Mouse (Mus musculus) neural tube, embryonic 13.5 days (tissue): ENCODE measurements around the gene Clpp. TPM values are rescaled to one million over a fixed set of nuclear protein-coding genes. Genes with fewer than 3 reads are reported as not detected.

ENCODE experiments used
- ATAC-seq: fragments of 200-750 bp; cut with Nextera tagmentation; 2 replicates; pipeline ENCODE4 v1.8.0; 2017; ENCODE audit warnings: low read depth, mild to moderate bottlenecking, moderate TSS enrichment, moderate library complexity
- H3K27ac ChIP-seq: fragments of 300-500 bp; sonication (generic); replicated peaks from 2 replicates; pipeline ENCODE4 v1.5.1; 2015; ENCODE audit warnings: moderate library complexity, mild to moderate bottlenecking, inconsistent platforms
- H3K27me3 ChIP-seq: fragments of 300-500 bp; sonication (generic); 2 replicates; pipeline ENCODE4 v1.6.1; 2015; ENCODE audit warnings: mild to moderate bottlenecking, inconsistent platforms
- H3K36me3 ChIP-seq: fragments of 300-500 bp; sonication (generic); 2 replicates; pipeline ENCODE4 v1.6.1; 2015; ENCODE audit warnings: mild to moderate bottlenecking, inconsistent platforms
- H3K4me1 ChIP-seq: fragments of 300-500 bp; sonication (generic); replicated peaks from 2 replicates; pipeline ENCODE4 v1.6.1; 2015; ENCODE audit warnings: inconsistent platforms
- H3K4me2 ChIP-seq: fragments of 300-500 bp; sonication (generic); 2 replicates; pipeline ENCODE4 v1.6.1; 2015; ENCODE audit warnings: inconsistent platforms, mild to moderate bottlenecking, moderate library complexity
- H3K4me3 ChIP-seq: fragments of 300-500 bp; sonication (generic); 2 replicates; pipeline ENCODE4 v1.5.1; 2015; ENCODE audit warnings: mild to moderate bottlenecking, inconsistent platforms
- H3K9ac ChIP-seq: fragments of 300-500 bp; sonication (generic); 2 replicates; pipeline ENCODE4 v1.6.1; 2015; ENCODE audit warnings: moderate library complexity, mild to moderate bottlenecking, inconsistent platforms
- H3K9me3 ChIP-seq: fragments of 300-500 bp; sonication (generic); 2 replicates; pipeline ENCODE4 v1.6.1; 2016; ENCODE audit warnings: inconsistent platforms
- WGBS: fragments of 180-500 bp; shearing (Covaris S2); methylation state at CpG from one replicate; pipeline ENCODE4 v1.1.7; 2015; 5-methylcytosine and 5-hydroxymethylcytosine counted together
- polyA plus RNA-seq: library from polyadenylated mRNA; unstranded; fragments of >200 nt; fragmentation: Nextera tagmentation; extraction: Ambion mirVana; gene quantifications from 2 replicates; pipeline ENCODE4 v1.2.1, GENCODE M21; 2015

Clpp gene
- polyA plus RNA-seq, 1 experiment from 2014 or later, result 161 TPM

DNA sequence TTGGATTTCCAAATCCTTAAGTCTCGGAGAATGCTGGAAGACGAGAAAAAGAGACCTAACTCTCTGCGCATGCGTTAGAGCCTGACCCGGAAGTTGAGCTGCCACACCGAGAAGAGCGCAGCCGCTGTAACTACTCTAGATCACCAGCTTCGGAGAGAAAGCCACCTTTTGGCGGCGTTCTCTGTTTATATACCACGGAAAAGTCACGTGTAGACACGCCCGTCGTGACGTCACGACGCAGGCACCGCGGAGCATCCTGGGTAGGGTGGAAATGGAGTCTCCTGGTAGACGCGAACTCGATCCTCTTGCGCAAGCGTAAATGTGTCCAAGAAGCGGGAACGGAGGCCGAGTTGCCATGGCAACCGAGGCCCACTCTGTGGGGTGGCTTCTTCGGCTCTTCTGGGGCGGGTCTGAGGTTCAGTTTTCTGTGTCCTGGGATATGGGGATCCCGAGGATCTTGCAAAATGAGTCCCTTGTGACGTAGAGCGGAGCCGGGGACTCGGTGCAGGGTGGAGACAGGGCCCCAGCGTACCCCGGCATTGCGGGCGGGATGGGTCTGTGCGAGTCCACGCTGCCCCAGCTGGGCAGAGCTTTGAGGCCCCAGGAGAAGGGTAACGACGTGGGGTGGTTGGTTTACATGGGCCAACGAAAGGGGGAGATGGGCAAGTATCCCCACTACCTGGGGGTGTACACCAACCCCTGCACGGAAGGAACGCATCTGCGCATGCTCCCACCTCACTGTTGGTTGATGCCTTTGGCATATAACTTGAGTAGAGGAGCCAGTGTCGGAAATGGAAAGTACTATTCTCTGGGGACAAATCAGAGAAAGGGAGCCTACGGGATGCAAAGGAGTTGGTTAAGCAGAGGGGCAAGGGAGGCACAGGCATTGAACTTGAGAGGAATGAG is 21.4 kb downstream of the Clpp start, which contains the start of the genes Gtf2f1 and Gm17949:
Gene Gtf2f1 (minus strand): TSS at position 53 of the 906 bp plus-strand sequence.
Gene Gm17949 (plus strand): TSS at position 234 of the 906 bp plus-strand sequence.
- peak within 1 kb of the TSS; percentile 97 for H3K27ac ChIP-seq
- peak within 1 kb of the TSS; percentile 96 for H3K4me2 ChIP-seq
- H3K27me3 ChIP-seq, result no peaks in the 10 kb centered on the region
- peak within 1 kb of the TSS; percentile 90 for H3K9ac ChIP-seq
- H3K9me3 ChIP-seq, result no peaks in the 10 kb centered on the region
- peaks cover 26% of the 10 kb centered on the region for H3K4me1 ChIP-seq
- peak within 1 kb of the TSS; percentile 82 for H3K4me3 ChIP-seq
- ATAC-seq, result peak; percentile 91
- WGBS, result under 1% methylated on average over 51 of the region's 51 CpGs
- H3K36me3 ChIP-seq, result peaks cover 31% of the 10 kb centered on the region

DNA sequence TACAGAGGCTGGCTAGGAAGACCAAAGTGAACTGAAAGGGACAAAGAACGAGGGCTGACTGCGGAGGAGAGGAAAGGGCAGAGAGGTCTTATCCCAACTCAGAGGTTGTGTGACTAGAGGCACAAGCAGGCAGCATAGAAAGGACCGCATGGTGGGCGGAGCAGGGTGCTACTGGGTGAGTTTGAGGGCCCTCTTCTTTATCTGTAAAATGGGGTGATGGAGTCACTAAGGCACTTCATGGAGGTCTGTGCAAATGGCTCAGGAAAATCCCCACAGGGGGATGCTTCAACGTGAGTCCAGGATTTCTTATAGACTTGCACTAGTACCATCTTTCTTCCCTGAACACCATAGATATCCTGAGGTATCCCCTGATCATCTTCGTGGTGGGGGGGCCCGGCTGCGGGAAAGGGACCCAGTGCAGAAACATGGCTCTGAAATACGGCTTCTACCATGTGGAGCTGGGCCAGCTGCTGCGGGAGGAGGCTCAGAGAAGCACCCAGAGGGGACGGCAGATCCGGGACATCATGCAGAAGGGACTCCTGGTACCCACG is 22.2 kb downstream of the Clpp start:
- ATAC-seq, result no peak
- peak overlapping the region; percentile 85 for H3K9ac ChIP-seq
- H3K4me3 ChIP-seq, result peak overlapping the region; percentile 82
- 69% methylated on average over 13 of the region's 13 CpGs for WGBS
- no peaks in the 10 kb centered on the region for H3K27me3 ChIP-seq
- H3K4me2 ChIP-seq, result peak overlapping the region; percentile 80
- peaks cover 26% of the 10 kb centered on the region for H3K4me1 ChIP-seq
- peaks cover 23% of the 10 kb centered on the region for H3K36me3 ChIP-seq
- H3K9me3 ChIP-seq, result no peaks in the 10 kb centered on the region
- H3K27ac ChIP-seq, result peak overlapping the region; percentile 97

DNA sequence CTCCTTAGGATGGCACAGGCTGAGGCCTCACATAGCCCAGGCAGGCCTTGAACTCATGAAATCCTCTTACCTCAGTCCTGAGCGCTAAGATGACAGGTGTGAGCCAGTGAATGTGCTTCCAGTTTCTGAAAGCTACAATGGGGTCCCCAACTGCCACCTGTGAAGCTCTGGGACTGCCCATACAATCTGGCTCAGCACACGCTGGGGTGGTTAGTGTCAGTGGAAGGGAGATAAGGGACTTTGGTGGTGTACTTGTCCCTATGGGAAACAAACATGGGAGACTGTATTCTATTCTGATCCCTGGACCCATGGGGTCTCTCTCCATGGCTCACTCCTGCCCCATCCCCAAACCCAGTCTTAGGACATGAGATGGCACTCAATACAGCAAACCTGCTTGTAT is 29.6 kb downstream of the Clpp start:
- Histone ChIP-seq H3K9ac (no peak overlapping the region), H3K4me2 (no peak overlapping the region), H3K27me3 (no peaks in the 10 kb centered on the region), H3K4me3 (no peak overlapping the region), H3K27ac (no peak overlapping the region), H3K4me1 (no peaks in the 10 kb centered on the region), H3K9me3 (no peaks in the 10 kb centered on the region), H3K36me3 (peaks cover 53% of the 10 kb centered on the region)
- 86% methylated on average over 2 of the region's 2 CpGs for WGBS
- no peak for ATAC-seq

DNA sequence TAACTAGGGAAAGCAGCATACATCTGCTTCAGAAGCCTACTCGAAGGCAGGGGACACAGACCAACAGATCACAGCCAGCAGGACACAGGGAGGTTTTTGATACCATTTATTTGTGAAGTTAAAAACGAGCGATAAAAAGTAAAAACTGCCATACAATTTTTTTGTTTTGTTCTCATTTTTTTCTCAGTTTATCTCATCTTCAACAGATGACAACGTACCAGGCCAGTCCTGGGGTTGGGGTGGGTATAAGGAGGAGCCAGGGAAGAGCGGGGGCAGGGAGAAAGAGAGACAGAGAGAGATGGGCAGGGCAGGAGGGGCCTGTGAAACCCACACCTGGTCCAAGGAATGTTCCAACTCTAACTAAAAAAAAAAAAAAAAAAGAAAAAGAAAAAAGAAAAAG is 30.9 kb downstream of the Clpp start:
- Histone ChIP-seq H3K36me3 (peaks cover 66% of the 10 kb centered on the region), H3K9me3 (no peaks in the 10 kb centered on the region), H3K4me2 (no peak overlapping the region), H3K27ac (no peak overlapping the region), H3K9ac (no peak overlapping the region), H3K27me3 (no peaks in the 10 kb centered on the region), H3K4me1 (no peaks in the 10 kb centered on the region), H3K4me3 (no peak overlapping the region)
- ATAC-seq, result no peak
- 92% methylated on average over 5 of the region's 5 CpGs for WGBS

DNA sequence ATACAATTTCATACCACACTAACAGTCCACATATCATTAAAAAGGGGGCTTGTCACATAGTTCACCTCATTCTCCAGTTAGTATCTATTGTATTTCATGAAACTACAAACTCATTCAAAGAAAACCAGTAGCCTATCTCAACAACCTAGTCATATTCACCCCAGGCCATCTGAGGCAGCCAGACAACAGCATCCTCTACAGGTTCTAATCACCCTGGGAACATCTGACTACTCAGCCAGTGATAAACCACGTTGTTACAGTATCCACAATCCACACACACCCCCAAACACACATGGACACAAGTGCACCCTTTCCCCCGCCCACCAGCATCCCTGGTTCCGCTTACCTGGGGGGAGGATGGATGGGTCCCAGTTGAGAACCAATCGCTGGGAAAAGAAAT is 37.4 kb downstream of the Clpp start:
- Histone ChIP-seq H3K9ac (no peak overlapping the region), H3K4me1 (peaks cover 24% of the 10 kb centered on the region), H3K4me2 (no peak overlapping the region), H3K36me3 (peaks cover 63% of the 10 kb centered on the region), H3K4me3 (no peak overlapping the region), H3K27me3 (no peaks in the 10 kb centered on the region), H3K9me3 (no peaks in the 10 kb centered on the region), H3K27ac (no peak overlapping the region)
- 87% methylated on average over 4 of the region's 4 CpGs for whole genome bisulfite sequencing
- no peak for ATAC-seq

DNA sequence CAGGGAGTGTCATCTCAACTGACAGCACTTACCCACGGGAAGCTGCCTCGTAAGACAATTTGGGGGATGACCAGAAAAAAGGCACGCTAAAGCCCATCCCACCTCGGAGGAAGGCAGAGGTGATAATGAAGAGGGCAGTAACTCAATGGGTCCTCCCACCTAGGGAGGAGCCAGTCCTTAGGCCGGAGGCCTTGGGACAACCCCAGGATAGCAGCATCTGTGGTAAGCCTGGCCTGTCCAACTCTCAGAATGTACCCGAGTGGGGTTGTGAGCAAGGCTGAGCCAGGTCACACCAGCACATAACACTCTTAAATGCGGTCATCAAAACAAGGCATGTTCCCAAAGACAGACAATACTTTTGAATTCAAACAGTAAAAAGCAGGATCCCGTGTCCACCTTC is 39.6 kb downstream of the Clpp start:
- peaks cover 41% of the 10 kb centered on the region for H3K36me3 ChIP-seq
- peaks cover 29% of the 10 kb centered on the region for H3K4me1 ChIP-seq
- WGBS, result 43% methylated on average over 8 of the region's 8 CpGs
- H3K27ac ChIP-seq, result no peak overlapping the region
- H3K4me2 ChIP-seq, result peak overlapping the region; percentile 98
- no peaks in the 10 kb centered on the region for H3K9me3 ChIP-seq
- peak overlapping the region; percentile 99 for H3K9ac ChIP-seq
- ATAC-seq, result no peak
- peak overlapping the region; percentile 92 for H3K4me3 ChIP-seq
- H3K27me3 ChIP-seq, result no peaks in the 10 kb centered on the region

- Histone ChIP-seq H3K27ac (peak within 1 kb of the TSS; percentile 97), H3K9me3 (no peaks in the 10 kb centered on the region), H3K4me2 (peak within 1 kb of the TSS; percentile 98), H3K27me3 (no peaks in the 10 kb centered on the region), H3K4me3 (peak within 1 kb of the TSS; percentile 92), H3K4me1 (peaks cover 29% of the 10 kb centered on the region), H3K9ac (peak within 1 kb of the TSS; percentile 99), H3K36me3 (peaks cover 27% of the 10 kb centered on the region)
- WGBS, result under 1% methylated on average over 82 of the region's 99 CpGs
- ATAC-seq, result no peak
These were observed 41.0 kb downstream of the Clpp start, which contains the start of gene Khsrp for GRCm38 (mm10) chr17:57030931-57031660. TSS of gene Khsrp (minus strand) at chr17:57031522.

- H3K9me3 ChIP-seq, result no peaks in the 10 kb centered on the region
These were observed 41.7 kb downstream of the Clpp start for GRCm38 (mm10) chr17:57031661-57032420.

GRCm38 (mm10) chr17:57032854-57033253 is 42.7 kb downstream of the Clpp start:
- peaks cover 3% of the 10 kb centered on the region for H3K27me3 ChIP-seq
- peaks cover 10% of the 10 kb centered on the region for H3K36me3 ChIP-seq
- peak overlapping the region; percentile 90; the same call in 1 of the 2 replicates for H3K27ac ChIP-seq
- peaks cover 29% of the 10 kb centered on the region for H3K4me1 ChIP-seq
- H3K4me3 ChIP-seq, result peak overlapping the region; percentile 45
- no peaks in the 10 kb centered on the region for H3K9me3 ChIP-seq
- no peak overlapping the region for H3K9ac ChIP-seq
- ATAC-seq, result no peak
- H3K4me2 ChIP-seq, result peak overlapping the region; percentile 68; the same call in 1 of the 2 replicates
- WGBS, result 87% methylated on average over 4 of the region's 4 CpGs

More at GRCm38 (mm10) chr17:57031661-57032420, 41.7 kb downstream of the Clpp start:
- H3K9ac ChIP-seq, result peak overlapping the region; percentile 67
- no peaks in the 10 kb centered on the region; the same call in 1 of the 2 replicates for H3K27me3 ChIP-seq
- ATAC-seq, result peak; percentile 99
- 1% methylated on average over 38 of the region's 38 CpGs for WGBS
- H3K4me3 ChIP-seq, result peak overlapping the region; percentile 92
- H3K36me3 ChIP-seq, result peaks cover 20% of the 10 kb centered on the region
- peak overlapping the region; percentile 68 for H3K4me2 ChIP-seq
- peak overlapping the region; percentile 90 for H3K27ac ChIP-seq
- H3K4me1 ChIP-seq, result peaks cover 29% of the 10 kb centered on the region

DNA sequence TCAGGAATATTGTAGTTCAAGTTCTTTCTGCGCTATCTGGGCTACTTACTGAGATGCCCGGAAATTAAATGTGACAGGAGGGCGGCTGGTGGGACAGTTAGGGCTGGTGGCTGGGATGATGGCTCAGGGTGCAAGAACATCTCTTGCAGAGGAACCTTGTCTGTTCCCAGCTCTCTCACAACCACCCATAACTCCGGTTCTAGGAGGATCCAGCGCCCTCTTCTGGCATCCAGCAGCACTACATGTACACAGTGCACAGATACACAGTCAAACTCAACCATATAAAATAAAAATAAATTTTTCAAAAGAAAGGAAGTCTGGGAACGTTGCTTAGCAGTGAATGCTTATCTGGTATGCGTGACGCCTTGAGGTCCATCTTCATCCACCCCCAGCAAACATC is 48.9 kb downstream of the Clpp start:
- ATAC-seq, result no peak
- WGBS, result 42% methylated on average over 8 of the region's 8 CpGs
- H3K36me3 ChIP-seq, result no peaks in the 10 kb centered on the region

DNA sequence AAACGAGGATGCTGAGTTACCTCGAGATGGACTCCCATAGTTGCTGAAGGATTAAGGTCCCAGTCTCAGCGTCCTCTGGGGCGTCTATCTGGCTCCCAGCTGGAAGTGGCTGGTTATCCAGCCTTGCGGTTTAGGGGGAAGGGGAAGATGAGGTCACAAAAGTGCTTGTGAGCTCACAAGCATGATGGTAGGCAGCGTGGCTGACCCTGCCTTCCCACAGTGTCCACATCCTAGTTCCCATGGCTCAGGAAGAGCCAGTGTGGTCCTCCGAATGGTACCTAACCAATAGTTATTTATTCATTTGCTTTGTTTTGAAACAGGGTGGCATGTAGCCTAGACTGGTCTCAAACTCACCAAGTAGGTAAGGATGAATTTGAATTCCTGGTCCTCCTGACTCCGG is 51.4 kb downstream of the Clpp start, which contains the start of gene Slc25a41:
Gene Slc25a41 (minus strand): TSS at position 101 of the 400 bp plus-strand sequence.
- H3K9ac ChIP-seq, result no peak within 1 kb of the TSS
- H3K27me3 ChIP-seq, result peaks cover 22% of the 10 kb centered on the region
- no peak within 1 kb of the TSS for H3K4me3 ChIP-seq
- no peak for ATAC-seq
- H3K9me3 ChIP-seq, result no peaks in the 10 kb centered on the region
- 75% methylated on average over 8 of the region's 8 CpGs for WGBS
- no peak within 1 kb of the TSS for H3K4me2 ChIP-seq
- H3K4me1 ChIP-seq, result no peaks in the 10 kb centered on the region
- no peak within 1 kb of the TSS for H3K27ac ChIP-seq
- peaks cover 19% of the 10 kb centered on the region for H3K36me3 ChIP-seq

More for the DNA sequence above, 48.9 kb downstream of the Clpp start:
- Histone ChIP-seq H3K4me3 (no peak overlapping the region), H3K27me3 (peaks cover 22% of the 10 kb centered on the region), H3K4me2 (no peak overlapping the region), H3K27ac (no peak overlapping the region), H3K9me3 (no peaks in the 10 kb centered on the region), H3K9ac (no peak overlapping the region), H3K4me1 (no peaks in the 10 kb centered on the region)
